Mouse (Mus musculus) neural tube, embryonic 13.5 days (tissue): ENCODE data around the gene Zfp534. TPM values are rescaled to one million over a fixed set of nuclear protein-coding genes. Genes with fewer than 3 reads are reported as not detected.
"Not testable (repeated sequence)": the region's sequence is repeated elsewhere in the genome, so short reads cannot be mapped to it uniquely, and the experiment has no call there.

Source experiments
- ATAC-seq: fragments of 200-750 bp; cut with Nextera tagmentation; 2 replicates; pipeline ENCODE4 v1.8.0; 2017; ENCODE audit warnings: low read depth, mild to moderate bottlenecking, moderate TSS enrichment, moderate library complexity
- H3K27ac ChIP-seq: fragments of 300-500 bp; sonication (generic); replicated peaks from 2 replicates; pipeline ENCODE4 v1.5.1; 2015; ENCODE audit warnings: moderate library complexity, mild to moderate bottlenecking, inconsistent platforms
- H3K27me3 ChIP-seq: fragments of 300-500 bp; sonication (generic); 2 replicates; pipeline ENCODE4 v1.6.1; 2015; ENCODE audit warnings: mild to moderate bottlenecking, inconsistent platforms
- H3K36me3 ChIP-seq: fragments of 300-500 bp; sonication (generic); 2 replicates; pipeline ENCODE4 v1.6.1; 2015; ENCODE audit warnings: mild to moderate bottlenecking, inconsistent platforms
- H3K4me1 ChIP-seq: fragments of 300-500 bp; sonication (generic); replicated peaks from 2 replicates; pipeline ENCODE4 v1.6.1; 2015; ENCODE audit warnings: inconsistent platforms
- H3K4me2 ChIP-seq: fragments of 300-500 bp; sonication (generic); 2 replicates; pipeline ENCODE4 v1.6.1; 2015; ENCODE audit warnings: inconsistent platforms, mild to moderate bottlenecking, moderate library complexity
- H3K4me3 ChIP-seq: fragments of 300-500 bp; sonication (generic); 2 replicates; pipeline ENCODE4 v1.5.1; 2015; ENCODE audit warnings: mild to moderate bottlenecking, inconsistent platforms
- H3K9ac ChIP-seq: fragments of 300-500 bp; sonication (generic); 2 replicates; pipeline ENCODE4 v1.6.1; 2015; ENCODE audit warnings: moderate library complexity, mild to moderate bottlenecking, inconsistent platforms
- H3K9me3 ChIP-seq: fragments of 300-500 bp; sonication (generic); 2 replicates; pipeline ENCODE4 v1.6.1; 2016; ENCODE audit warnings: inconsistent platforms
- WGBS: fragments of 180-500 bp; shearing (Covaris S2); methylation state at CpG from one replicate; pipeline ENCODE4 v1.1.7; 2015; 5-methylcytosine and 5-hydroxymethylcytosine counted together
- polyA plus RNA-seq: library from polyadenylated mRNA; unstranded; fragments of >200 nt; fragmentation: Nextera tagmentation; extraction: Ambion mirVana; gene quantifications from 2 replicates; pipeline ENCODE4 v1.2.1, GENCODE M21; 2015

Gene Zfp534
- not detected in 2 replicates for polyA plus RNA-seq

DNA sequence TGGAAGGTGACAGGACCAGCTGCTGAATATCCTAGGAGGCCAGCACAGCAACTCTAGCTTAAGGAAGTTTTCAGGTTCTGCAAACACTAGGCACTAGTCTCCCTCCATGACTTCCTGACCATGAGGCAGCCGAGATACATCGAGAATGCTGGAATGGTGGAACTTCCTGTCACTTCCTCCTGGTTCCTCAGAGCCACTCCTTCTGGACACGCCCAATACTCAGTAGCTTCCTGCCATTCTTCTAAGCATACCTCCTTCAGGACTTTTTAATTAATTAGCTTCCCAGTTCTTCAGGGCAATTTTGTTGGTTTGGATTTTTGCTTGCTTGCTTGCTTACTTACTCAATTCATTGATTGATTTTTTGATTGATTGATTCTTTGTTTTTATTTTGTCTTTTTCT is at the start of gene Zfp534:
Gene Zfp534, minus strand, starts transcription at position 101 of the 400 bp plus-strand sequence.
- not testable (repeated sequence) for H3K4me1 ChIP-seq, H3K4me2 ChIP-seq, H3K9ac ChIP-seq, H3K36me3 ChIP-seq, ATAC-seq, H3K27me3 ChIP-seq, H3K27ac ChIP-seq, H3K4me3 ChIP-seq, H3K9me3 ChIP-seq
- 93% methylated on average over 1 of the region's 3 CpGs for WGBS

DNA sequence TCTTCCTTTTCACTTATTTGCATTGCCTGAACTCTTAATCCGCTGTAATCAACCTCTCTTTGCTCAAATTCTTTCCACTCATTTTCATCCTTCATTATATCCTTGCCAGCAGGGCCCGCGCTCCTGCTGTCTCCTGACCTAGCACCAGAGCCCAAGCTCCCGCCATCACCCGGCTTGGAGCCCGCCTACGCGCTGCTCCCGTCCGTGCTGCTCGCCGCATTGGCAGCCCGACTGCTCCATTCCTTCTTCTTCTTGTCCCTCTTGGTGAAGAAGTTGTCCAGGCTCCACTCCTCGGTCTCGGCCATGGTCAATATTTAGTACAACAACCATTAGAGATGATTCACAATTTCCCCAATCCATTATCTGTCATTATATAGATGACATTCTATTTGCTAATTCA is 43.9 kb upstream of the Zfp534 start:
- not testable (repeated sequence) for H3K27me3 ChIP-seq, H3K4me2 ChIP-seq, H3K36me3 ChIP-seq, H3K4me3 ChIP-seq, H3K9me3 ChIP-seq, H3K4me1 ChIP-seq, H3K27ac ChIP-seq, ATAC-seq, H3K9ac ChIP-seq
- 98% methylated on average over 14 of the region's 15 CpGs for WGBS

DNA sequence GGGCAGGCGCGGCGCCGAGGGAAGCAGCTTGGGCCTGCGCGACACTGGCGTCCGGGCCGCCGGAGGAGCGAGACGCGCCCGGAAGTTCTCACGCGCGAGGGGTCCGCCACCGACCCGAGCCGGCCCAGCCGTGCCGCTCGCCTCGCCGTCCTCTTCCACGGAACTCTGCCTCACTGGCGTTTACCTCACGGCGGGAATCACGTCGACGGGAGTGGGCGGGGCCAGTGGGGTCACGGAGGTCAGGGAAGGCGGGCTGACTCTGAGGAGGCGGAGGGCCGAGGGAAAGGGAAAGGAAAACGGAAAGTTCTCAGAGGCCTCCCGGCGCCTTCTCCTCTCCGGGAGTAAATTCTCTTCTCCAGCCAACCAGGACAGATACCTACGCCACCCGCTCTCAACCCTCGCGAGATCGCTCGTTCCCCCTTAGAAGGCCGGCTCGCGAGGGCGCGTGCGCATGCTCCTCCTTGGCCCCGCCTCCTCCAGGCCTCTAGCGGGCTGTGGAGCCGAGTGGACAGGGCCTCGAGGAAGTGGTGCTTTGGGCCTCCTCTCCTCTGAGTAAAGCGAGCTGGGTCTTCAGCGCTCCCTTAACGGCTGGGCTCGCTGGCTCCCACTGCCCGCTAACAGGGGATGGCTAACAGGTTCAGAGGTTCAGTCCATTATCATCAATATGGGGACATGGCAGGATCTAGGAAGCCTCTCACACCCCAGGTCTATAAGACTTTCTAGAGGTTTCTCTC is 36.5 kb upstream of the Zfp534 start:
- H3K4me1 ChIP-seq, H3K36me3 ChIP-seq, H3K27me3 ChIP-seq, ATAC-seq, H3K9ac ChIP-seq, H3K27ac ChIP-seq: not testable (repeated sequence)
- WGBS = 30% methylated on average over 63 of the region's 63 CpGs
- H3K4me3 ChIP-seq = peak overlapping the region; percentile 36
- peaks cover 11% of the 10 kb centered on the region; the same call in 1 of the 2 replicates for H3K9me3 ChIP-seq
- peak overlapping the region; percentile 51 for H3K4me2 ChIP-seq

DNA sequence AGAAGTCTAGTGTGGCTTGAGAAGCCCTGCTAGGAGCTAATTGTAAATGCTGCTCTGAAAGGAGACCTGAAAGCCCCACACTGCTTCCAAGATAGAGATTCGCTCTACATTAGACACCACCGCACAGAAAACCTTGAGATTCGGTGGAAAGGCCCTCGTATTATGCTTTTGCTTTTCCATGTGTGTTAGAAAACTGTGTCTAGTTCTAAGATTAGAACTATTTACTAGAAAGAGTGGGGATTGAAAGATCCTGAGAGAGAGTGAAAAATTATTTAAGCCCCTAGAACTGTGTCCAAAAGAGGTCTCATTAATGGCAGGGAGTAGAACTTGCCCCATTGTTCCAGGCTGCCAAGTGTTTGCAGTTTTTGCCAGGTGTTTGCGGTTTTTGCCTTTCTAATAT is 47.1 kb downstream of the Zfp534 start:
- H3K36me3 ChIP-seq, H3K27ac ChIP-seq, H3K9ac ChIP-seq, H3K4me3 ChIP-seq, H3K4me1 ChIP-seq, H3K9me3 ChIP-seq, H3K4me2 ChIP-seq, ATAC-seq, H3K27me3 ChIP-seq: not testable (repeated sequence)
- 93% methylated on average over 5 of the region's 5 CpGs for WGBS

DNA sequence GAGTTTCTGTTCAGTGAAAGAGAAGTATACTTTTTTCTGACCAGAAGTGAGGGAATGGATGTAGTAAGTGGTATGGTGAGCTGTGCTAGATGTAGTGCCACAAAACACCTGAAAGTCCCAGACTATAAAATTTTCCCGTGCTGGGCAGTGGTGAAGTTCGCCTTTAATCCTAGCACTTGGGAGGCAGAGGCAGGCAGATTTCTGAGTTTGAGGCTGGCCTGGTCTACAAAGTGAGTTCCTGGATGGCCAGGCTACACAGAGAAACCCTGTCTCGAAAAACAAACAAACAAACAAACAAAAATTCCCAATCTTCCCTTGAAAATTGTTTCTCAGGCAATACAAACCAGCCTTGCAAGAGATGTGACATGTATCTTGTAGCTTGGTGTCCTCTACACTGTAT is 54.9 kb downstream of the Zfp534 start:
- H3K4me2 ChIP-seq, H3K27ac ChIP-seq, H3K4me3 ChIP-seq, H3K9ac ChIP-seq, ATAC-seq, H3K27me3 ChIP-seq, H3K9me3 ChIP-seq, H3K4me1 ChIP-seq, H3K36me3 ChIP-seq: not testable (repeated sequence)
- no CpG with 5 or more reads among the region's 3 CpGs for WGBS

DNA sequence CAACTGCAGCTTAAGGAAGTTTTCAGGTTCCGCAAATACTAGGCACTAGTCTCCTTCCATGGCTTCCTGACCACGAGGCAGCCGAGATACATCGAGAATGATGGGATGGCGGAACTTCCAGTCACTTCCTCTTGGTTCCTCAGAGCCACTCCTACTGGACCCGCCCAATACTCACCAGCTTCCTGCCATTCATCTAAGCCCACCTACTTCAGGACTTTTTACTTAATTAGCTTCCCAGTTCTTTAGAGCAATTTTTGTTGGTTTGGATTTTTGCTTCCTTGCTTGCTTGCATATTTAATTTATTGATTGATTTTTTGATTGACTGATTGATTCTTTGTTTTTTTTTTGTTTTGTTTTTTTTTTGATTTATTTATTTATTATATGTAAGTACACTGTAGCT is 59.9 kb downstream of the Zfp534 start, which contains the start of gene Zfp979:
Gene Zfp979, minus strand, starts transcription at position 101 of the 400 bp plus-strand sequence.
- H3K9ac ChIP-seq, H3K4me3 ChIP-seq, H3K9me3 ChIP-seq, H3K27me3 ChIP-seq, H3K27ac ChIP-seq, H3K36me3 ChIP-seq, H3K4me2 ChIP-seq, H3K4me1 ChIP-seq, ATAC-seq: not testable (repeated sequence)
- no CpG with 5 or more reads among the region's 6 CpGs for WGBS

DNA sequence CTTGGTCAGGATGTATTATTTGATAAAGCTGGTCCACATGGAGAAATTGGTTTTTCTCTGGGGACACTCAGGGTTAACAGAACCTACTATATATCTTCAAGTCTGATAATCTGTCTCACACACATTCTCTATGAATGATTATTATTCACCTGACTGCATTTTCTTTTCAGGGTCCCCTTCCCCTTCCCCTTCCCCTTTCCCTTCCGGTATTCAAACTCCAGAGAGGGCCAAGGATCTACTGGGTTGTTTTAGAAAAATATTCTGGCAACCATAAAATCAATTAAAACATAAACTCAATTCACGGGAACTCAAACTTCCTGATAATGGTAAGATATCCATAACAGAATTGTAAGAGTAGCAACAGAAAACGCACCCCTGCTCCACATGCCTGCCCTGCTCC is 60.4 kb downstream of the Zfp534 start:
- not testable (repeated sequence) for H3K9ac ChIP-seq, H3K27ac ChIP-seq, H3K4me1 ChIP-seq, H3K36me3 ChIP-seq, H3K27me3 ChIP-seq, H3K4me3 ChIP-seq, H3K4me2 ChIP-seq, H3K9me3 ChIP-seq, ATAC-seq
- 44% methylated on average over 2 of the region's 3 CpGs for WGBS

DNA sequence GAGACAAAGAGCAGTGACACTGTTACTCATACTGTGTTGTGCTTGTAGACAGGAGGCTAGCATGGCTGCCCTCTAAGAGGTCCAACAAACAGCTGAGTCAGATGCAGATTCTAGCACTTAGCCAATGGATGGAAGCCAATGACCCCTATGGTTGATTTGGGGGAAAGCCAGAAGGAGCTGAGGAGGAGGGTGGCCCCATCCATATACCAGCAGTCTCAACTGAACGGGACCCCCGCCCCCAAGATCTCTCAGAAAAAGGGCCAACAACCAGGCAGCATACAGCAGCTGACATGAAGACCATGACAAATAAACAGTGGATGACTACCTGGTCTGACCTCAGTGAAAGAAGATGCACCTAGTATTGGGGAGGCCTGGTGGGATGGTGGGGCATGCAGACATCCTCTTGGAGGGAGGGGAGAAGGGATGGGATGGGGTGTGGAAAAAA is 68.5 kb downstream of the Zfp534 start:
- not testable (repeated sequence) for H3K27me3 ChIP-seq, H3K9me3 ChIP-seq, H3K4me3 ChIP-seq, H3K27ac ChIP-seq, H3K36me3 ChIP-seq, H3K4me1 ChIP-seq, H3K9ac ChIP-seq, H3K4me2 ChIP-seq
- ATAC-seq = peak; percentile 40; the same call in 1 of the 2 replicates
- no CpG with 5 or more reads among the region's 2 CpGs for WGBS

Other genes starting within 250 kb of the Zfp534 start
- 4.2 and 4.8 TPM in 2 replicates for gene Zfp982, start 210.1 kb downstream of the Zfp534 start, polyA plus RNA-seq
- gene Gm16503, start 162.3 kb downstream of the Zfp534 start, polyA plus RNA-seq = 0.61 and 0.64 TPM in 2 replicates
- gene Zfp985, start 149.3 kb downstream of the Zfp534 start, polyA plus RNA-seq = 0.14 and 0.18 TPM in 2 replicates
- 2.3 and 2.5 TPM in 2 replicates for gene Zfp979, start 60.0 kb downstream of the Zfp534 start, polyA plus RNA-seq
- gene Zfp984, start 107.2 kb upstream of the Zfp534 start, polyA plus RNA-seq = 3.7 and 5.0 TPM in 2 replicates
- gene Zfp933, start 145.8 kb upstream of the Zfp534 start, polyA plus RNA-seq = 5.3 and 6.4 TPM in 2 replicates
- 40.8 and 45.1 TPM in 2 replicates for gene Miip, start 166.3 kb upstream of the Zfp534 start, polyA plus RNA-seq
- gene Fv1, start 166.4 kb upstream of the Zfp534 start, polyA plus RNA-seq = 12.0 and 14.3 TPM in 2 replicates
- gene Mfn2, start 202.2 kb upstream of the Zfp534 start, polyA plus RNA-seq = 76.3 and 79.0 TPM in 2 replicates
- 35.2 and 35.7 TPM in 2 replicates for gene Plod1, start 234.2 kb upstream of the Zfp534 start, polyA plus RNA-seq
- 13.6 and 14.7 TPM in 2 replicates for gene 2510039O18Rik, start 238.3 kb upstream of the Zfp534 start, polyA plus RNA-seq